Mouse (Mus musculus): ENCODE data around the gene Mief2. TPM values are rescaled to one million over a fixed set of nuclear protein-coding genes. Genes with fewer than 3 reads are reported as not detected.
A peak's percentile ranks its signal among the peaks of the same experiment; 100 is the strongest.

Mief2 gene
- total and polyA plus RNA-seq, 2 experiments from 2014 or later = 26.5 to 35.7 TPM

DNA sequence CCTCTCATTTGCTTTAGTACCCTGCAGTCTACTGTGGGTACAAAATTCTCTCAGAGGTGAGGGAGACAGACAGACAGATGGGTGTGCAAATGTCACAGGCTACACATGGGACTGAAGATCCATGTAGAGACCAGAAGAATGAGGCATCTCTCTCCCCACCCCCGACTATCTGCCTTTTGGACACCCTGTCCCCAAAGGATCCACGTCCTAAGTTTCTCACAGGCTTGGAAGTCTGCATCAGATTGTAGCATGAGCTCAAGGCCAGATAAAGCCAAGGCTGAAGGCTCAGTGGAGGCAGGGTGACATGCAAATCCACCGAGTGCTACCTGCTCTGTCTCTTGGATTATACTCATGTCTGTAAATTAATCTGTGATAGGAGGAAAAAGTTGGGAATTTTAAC, 8.3 kb downstream of the Mief2 start:
- no peak overlapping the region for H3K4me3 ChIP-seq (ENCODE audit: low read depth, low read length)
- H3K4me2 ChIP-seq (ENCODE audit: low read depth) = no peak overlapping the region
- no peaks in the 10 kb centered on the region for H3K4me1 ChIP-seq (ENCODE audit: insufficient read depth)
- no peak overlapping the region for H3K27ac ChIP-seq (ENCODE audit: low read depth, low read length)
- H3K9me3 ChIP-seq (ENCODE audit: low read length) = no peaks in the 10 kb centered on the region
- no peaks in the 10 kb centered on the region for H3K27me3 ChIP-seq (ENCODE audit: insufficient read depth, low read length)
- no peak for DNase-seq
- H3K9ac ChIP-seq = no peak overlapping the region
- no peak for ATAC-seq
- H3K36me3 ChIP-seq (ENCODE audit: insufficient read depth) = peaks cover 51% of the 10 kb centered on the region
- TF ChIP-seq CTCF (IDR thresholded peaks at IDR 0.05; ENCODE audit: low read depth) = no peak
- WGBS = 94% methylated on average over 3 of the region's 3 CpGs

DNA sequence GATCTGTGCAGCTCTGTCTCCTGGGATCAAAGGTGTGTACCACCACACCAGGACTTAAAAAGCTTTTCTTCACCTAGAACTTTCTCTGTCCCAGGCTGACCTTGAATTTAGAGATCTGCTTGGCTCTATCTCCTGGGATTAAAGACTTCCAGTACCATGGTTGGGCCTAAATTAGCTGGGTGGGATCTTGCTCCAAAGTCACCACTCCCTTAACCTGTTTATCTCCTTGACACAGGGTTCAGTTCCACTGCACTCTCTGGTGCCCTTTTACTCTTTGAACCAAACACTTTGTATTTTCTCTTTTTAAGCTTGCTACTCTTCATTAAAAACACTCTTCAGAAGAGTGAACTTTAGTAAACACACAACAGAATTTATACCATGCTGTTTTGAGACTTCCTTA, 9.3 kb downstream of the Mief2 start:
- H3K27ac ChIP-seq (ENCODE audit: low read depth, low read length) = no peak overlapping the region
- H3K4me2 ChIP-seq (ENCODE audit: low read depth) = no peak overlapping the region
- H3K36me3 ChIP-seq (ENCODE audit: insufficient read depth) = peaks cover 51% of the 10 kb centered on the region
- no peak for DNase-seq
- no peak overlapping the region for H3K4me3 ChIP-seq (ENCODE audit: low read depth, low read length)
- H3K9me3 ChIP-seq (ENCODE audit: low read length) = no peaks in the 10 kb centered on the region
- no peaks in the 10 kb centered on the region for H3K4me1 ChIP-seq (ENCODE audit: insufficient read depth)
- TF ChIP-seq CTCF (IDR thresholded peaks at IDR 0.05; ENCODE audit: low read depth) = no peak
- no peaks in the 10 kb centered on the region for H3K27me3 ChIP-seq (ENCODE audit: insufficient read depth, low read length)
- no peak overlapping the region for H3K9ac ChIP-seq
- no peak for ATAC-seq

DNA sequence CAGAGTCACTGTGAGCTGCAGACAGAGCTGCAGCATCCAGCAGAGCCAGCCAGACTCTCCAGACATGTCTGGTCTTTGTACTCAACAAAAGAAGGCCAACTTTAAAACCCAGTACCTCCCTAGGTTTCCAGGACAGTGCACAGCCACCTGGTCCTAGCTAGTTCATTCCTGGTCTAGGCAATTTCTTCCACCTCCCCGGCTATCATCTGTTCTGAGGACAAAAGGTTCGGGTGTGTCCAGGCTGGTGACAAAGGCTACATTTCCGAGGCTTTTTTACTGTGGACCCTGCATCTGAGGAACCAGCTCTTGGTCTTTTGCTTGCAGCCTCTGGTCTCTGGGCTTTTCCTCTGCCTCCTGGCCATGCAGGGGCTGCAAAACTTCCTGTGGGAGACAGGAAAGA, 12.1 kb downstream of the Mief2 start:
- Histone ChIP-seq H3K4me1 (ENCODE audit: insufficient read depth) (no peaks in the 10 kb centered on the region), H3K4me3 (ENCODE audit: low read depth, low read length) (no peak overlapping the region), H3K27me3 (ENCODE audit: insufficient read depth, low read length) (no peaks in the 10 kb centered on the region), H3K36me3 (ENCODE audit: insufficient read depth) (peaks cover 57% of the 10 kb centered on the region), H3K4me2 (ENCODE audit: low read depth) (no peak overlapping the region), H3K27ac (ENCODE audit: low read depth, low read length) (no peak overlapping the region), H3K9me3 (ENCODE audit: low read length) (no peaks in the 10 kb centered on the region), H3K9ac (no peak overlapping the region)
- no peak for ATAC-seq
- no peak for TF ChIP-seq CTCF (IDR thresholded peaks at IDR 0.05; ENCODE audit: low read depth)
- no peak for DNase-seq
- 69% methylated on average over 3 of the region's 3 CpGs for WGBS

DNA sequence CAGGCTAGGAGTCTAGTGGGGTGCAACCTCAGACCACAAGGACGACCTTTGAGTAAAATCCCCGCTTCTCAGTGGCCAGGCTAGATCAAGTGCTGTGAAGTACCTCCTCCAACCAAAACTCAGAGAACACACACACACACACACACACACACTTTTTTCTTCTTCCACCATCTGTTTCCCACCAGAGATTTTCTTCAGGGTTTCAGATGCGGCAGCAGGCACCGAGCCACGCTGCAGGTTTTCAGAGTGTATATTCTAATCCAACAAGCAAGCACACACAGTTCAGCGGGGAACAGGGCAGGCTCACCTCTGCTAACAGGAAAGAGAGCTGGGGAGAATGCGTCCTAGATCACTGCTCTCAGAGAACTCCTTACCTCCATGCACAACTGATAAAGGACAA, 27.4 kb downstream of the Mief2 start:
- H3K4me2 ChIP-seq (ENCODE audit: low read depth) = no peak overlapping the region
- no peaks in the 10 kb centered on the region for H3K9me3 ChIP-seq (ENCODE audit: low read length)
- TF ChIP-seq CTCF (IDR thresholded peaks at IDR 0.05; ENCODE audit: low read depth) = no peak
- no peak overlapping the region for H3K9ac ChIP-seq
- H3K27ac ChIP-seq (ENCODE audit: low read depth, low read length) = no peak overlapping the region
- WGBS = 86% methylated on average over 7 of the region's 7 CpGs
- H3K36me3 ChIP-seq (ENCODE audit: insufficient read depth) = peaks cover 70% of the 10 kb centered on the region
- no peaks in the 10 kb centered on the region for H3K27me3 ChIP-seq (ENCODE audit: insufficient read depth, low read length)
- ATAC-seq (no peak), DNase-seq (no peak)
- no peaks in the 10 kb centered on the region for H3K4me1 ChIP-seq (ENCODE audit: insufficient read depth)
- no peak overlapping the region for H3K4me3 ChIP-seq (ENCODE audit: low read depth, low read length)

- Histone ChIP-seq H3K27me3 (ENCODE audit: insufficient read depth, low read length) (no peaks in the 10 kb centered on the region), H3K4me3 (ENCODE audit: low read depth, low read length) (no peak overlapping the region), H3K27ac (ENCODE audit: low read depth, low read length) (no peak overlapping the region), H3K4me2 (ENCODE audit: low read depth) (no peak overlapping the region), H3K9me3 (ENCODE audit: low read length) (no peaks in the 10 kb centered on the region), H3K36me3 (ENCODE audit: insufficient read depth) (peaks cover 30% of the 10 kb centered on the region), H3K9ac (no peak overlapping the region), H3K4me1 (ENCODE audit: insufficient read depth) (no peaks in the 10 kb centered on the region)
- ATAC-seq (no peak), DNase-seq (no peak)
- 95% methylated on average over 3 of the region's 3 CpGs for WGBS
- no peak for TF ChIP-seq CTCF (IDR thresholded peaks at IDR 0.05; ENCODE audit: low read depth)
These were observed 33.5 kb downstream of the Mief2 start for GRCm38 (mm10) chr11:60761681-60762080.

DNA sequence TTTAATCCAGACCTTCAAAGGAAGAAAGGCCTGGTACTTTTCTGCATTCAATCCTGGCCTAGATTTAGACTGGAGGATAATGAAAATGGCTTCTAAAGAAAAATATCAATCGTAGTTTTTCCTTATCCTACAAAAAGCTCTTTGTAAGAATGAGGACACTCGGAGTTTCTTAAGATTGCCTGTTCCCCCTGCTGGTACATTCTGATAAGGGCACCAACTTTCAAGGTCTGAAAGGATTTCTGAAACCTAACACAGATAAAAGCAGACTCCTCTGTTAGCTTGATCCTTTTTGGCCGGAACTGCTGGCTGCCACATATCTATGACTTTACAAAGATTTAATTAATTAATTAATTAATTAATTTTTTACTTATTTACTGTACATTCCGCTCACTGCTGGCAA, 38.8 kb downstream of the Mief2 start:
- no peaks in the 10 kb centered on the region for H3K4me1 ChIP-seq (ENCODE audit: insufficient read depth)
- whole genome bisulfite sequencing = 78% methylated on average over 4 of the region's 4 CpGs
- H3K4me2 ChIP-seq (ENCODE audit: low read depth) = no peak overlapping the region
- no peaks in the 10 kb centered on the region for H3K27me3 ChIP-seq (ENCODE audit: insufficient read depth, low read length)
- ATAC-seq (no peak), DNase-seq (no peak)
- no peak overlapping the region for H3K27ac ChIP-seq (ENCODE audit: low read depth, low read length)
- peak; percentile 26; the same call in 1 of the 2 replicates for TF ChIP-seq CTCF (IDR thresholded peaks at IDR 0.05; ENCODE audit: low read depth)
- peaks cover 1% of the 10 kb centered on the region; the same call in 1 of the 2 replicates for H3K36me3 ChIP-seq (ENCODE audit: insufficient read depth)
- H3K4me3 ChIP-seq (ENCODE audit: low read depth, low read length) = no peak overlapping the region
- no peak overlapping the region for H3K9ac ChIP-seq
- H3K9me3 ChIP-seq (ENCODE audit: low read length) = no peaks in the 10 kb centered on the region

GRCm38 (mm10) chr11:60769322-60769721, 41.1 kb downstream of the Mief2 start:
- DNase-seq (no peak), ATAC-seq (no peak)
- Histone ChIP-seq H3K9ac (no peak overlapping the region), H3K36me3 (ENCODE audit: insufficient read depth) (no peaks in the 10 kb centered on the region), H3K4me1 (ENCODE audit: insufficient read depth) (no peaks in the 10 kb centered on the region), H3K27me3 (ENCODE audit: insufficient read depth, low read length) (no peaks in the 10 kb centered on the region), H3K27ac (ENCODE audit: low read depth, low read length) (no peak overlapping the region), H3K9me3 (ENCODE audit: low read length) (no peaks in the 10 kb centered on the region), H3K4me2 (ENCODE audit: low read depth) (no peak overlapping the region), H3K4me3 (ENCODE audit: low read depth, low read length) (no peak overlapping the region)
- no peak for TF ChIP-seq CTCF (IDR thresholded peaks at IDR 0.05; ENCODE audit: low read depth)
- 87% methylated on average over 2 of the region's 2 CpGs for WGBS

DNA sequence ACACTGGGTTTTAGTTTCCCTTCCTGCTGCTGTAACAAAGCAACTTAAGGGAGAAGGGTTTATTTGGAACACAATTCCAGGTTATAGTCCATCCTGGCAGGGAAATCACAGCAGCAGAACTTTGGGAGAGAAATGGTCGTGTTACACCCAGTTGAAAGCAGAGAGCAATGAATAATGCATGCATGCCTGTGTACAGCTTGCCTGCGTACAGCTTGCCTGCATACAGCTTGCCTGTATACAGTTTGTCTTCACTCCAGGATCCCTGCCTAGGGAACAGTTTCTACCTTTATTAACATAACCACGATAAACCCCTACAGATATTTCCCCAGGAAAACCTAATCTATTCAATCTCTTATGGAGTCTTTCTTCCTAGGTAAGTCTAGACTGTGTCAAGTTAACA, 42.6 kb downstream of the Mief2 start:
- Histone ChIP-seq H3K27me3 (ENCODE audit: insufficient read depth, low read length) (no peaks in the 10 kb centered on the region), H3K9ac (no peak overlapping the region), H3K9me3 (ENCODE audit: low read length) (no peaks in the 10 kb centered on the region), H3K4me3 (ENCODE audit: low read depth, low read length) (no peak overlapping the region), H3K36me3 (ENCODE audit: insufficient read depth) (no peaks in the 10 kb centered on the region), H3K27ac (ENCODE audit: low read depth, low read length) (no peak overlapping the region), H3K4me1 (ENCODE audit: insufficient read depth) (peaks cover 5% of the 10 kb centered on the region; the same call in 1 of the 2 replicates), H3K4me2 (ENCODE audit: low read depth) (no peak overlapping the region)
- DNase-seq = no peak
- 76% methylated on average over 3 of the region's 3 CpGs for WGBS
- no peak for ATAC-seq
- no peak for TF ChIP-seq CTCF (IDR thresholded peaks at IDR 0.05; ENCODE audit: low read depth)
